Mouse (Mus musculus): ENCODE measurements around the gene Ly6g6f.

- TF ChIP-seq CTCF (IDR thresholded peaks at IDR 0.05; ENCODE audit: low read depth, low read length) (no peak), GATA1 (IDR thresholded peaks at IDR 0.05; ENCODE audit: borderline replicate concordance, low read length) (no peak)
These were observed 18.7 kb upstream of the Ly6g6f start for GRCm38 (mm10) chr17:35104079-35104478.

All from G1E (cell line).